ENCODE assay signal across 14 mouse cellular contexts in the genomic region with DNA sequence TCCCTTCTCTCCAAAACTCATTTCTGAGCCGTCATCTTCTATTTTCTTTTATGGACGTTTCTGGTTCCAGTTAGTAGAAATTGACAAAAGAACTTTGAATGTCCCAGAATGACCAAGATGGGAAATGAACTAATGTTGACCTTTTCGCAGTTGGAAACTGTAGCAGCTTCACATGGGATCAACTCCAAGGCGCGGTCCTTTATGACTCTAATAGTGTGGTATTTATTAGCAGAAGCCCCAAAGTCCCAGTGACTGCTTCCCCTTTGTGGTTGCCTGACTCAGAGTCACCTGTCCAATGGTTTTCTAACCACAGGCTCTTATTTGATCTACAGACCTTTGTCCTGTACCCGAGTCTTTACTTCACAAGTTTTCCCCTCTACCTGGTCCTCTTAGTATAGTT.
"Had no signal": no experiment of that assay in that cellular context is flagged by ENCODE, and none has a peak within 500 bp of the region (broad histone marks: within the 10 kb centered on the region; RNA-seq: fewer than 3 reads in every experiment).

No protein-coding gene starts in this region.

- H3K9me3 ChIP-seq: limb, embryonic 13.5 days; liver, embryonic 15.5 days; midbrain, embryonic 10.5 days had no signal

- H3K9ac ChIP-seq: limb, embryonic 13.5 days; liver, embryonic 15.5 days had no signal

- H3K36me3 ChIP-seq: limb, embryonic 13.5 days; liver, embryonic 15.5 days; midbrain, embryonic 10.5 days had no signal

- H3K27ac ChIP-seq: left cerebral cortex, adult 2 months; limb, embryonic 13.5 days; liver, embryonic 15.5 days; midbrain, embryonic 10.5 days had no signal

- H3K27me3 ChIP-seq: limb, embryonic 13.5 days; liver, embryonic 15.5 days had no signal

- H3K4me1 ChIP-seq: limb, embryonic 13.5 days; liver, embryonic 15.5 days; midbrain, embryonic 10.5 days had no signal

- H3K4me3 ChIP-seq: left cerebral cortex, adult 2 months; limb, embryonic 13.5 days; liver, embryonic 15.5 days; midbrain, embryonic 10.5 days had no signal

- ATAC-seq: lung, postnatal 0 days; midbrain, embryonic 16.5 days had no signal

- H3K4me2 ChIP-seq: limb, embryonic 13.5 days; liver, embryonic 11.5 days; liver, embryonic 15.5 days had no signal

- DNase-seq: kidney, adult 18-20 months; kidney, postnatal 14 days; lung, adult 2 months; lung, postnatal 4 days; right cerebral cortex, postnatal 14 days; thymus, adult 2 months; thymus, postnatal 25 days had no signal
